Mouse (Mus musculus) lung, embryonic 16.5 days (tissue): ENCODE results near the gene Vwa7. TPM values are rescaled to one million over a fixed set of nuclear protein-coding genes. Genes with fewer than 3 reads are reported as not detected.

Source experiments
- ATAC-seq: fragments of 200-750 bp; cut with Nextera tagmentation; 2 replicates; pipeline ENCODE4 v1.8.0; 2017; ENCODE audit warnings: low read depth, mild to moderate bottlenecking, moderate library complexity
- H3K27ac ChIP-seq: fragments of 300-500 bp; sonication (generic); 2 replicates; pipeline ENCODE4 v1.5.1; 2014; ENCODE audit warnings: mild to moderate bottlenecking, control low read depth, low read length
- H3K27me3 ChIP-seq: fragments of 300-500 bp; sonication (generic); 2 replicates; pipeline ENCODE4 v1.6.1; 2014; ENCODE audit warnings: low read depth, low read length, mixed read lengths; ENCODE audit not compliant: control insufficient read depth, insufficient read depth
- H3K36me3 ChIP-seq: fragments of 300-500 bp; sonication (generic); 2 replicates; pipeline ENCODE4 v1.6.1; 2014; ENCODE audit warnings: low read length; ENCODE audit not compliant: control insufficient read depth, insufficient read depth
- H3K4me1 ChIP-seq: fragments of 300-500 bp; sonication (generic); replicated peaks from 2 replicates; pipeline ENCODE4 v1.6.1; 2014; ENCODE audit warnings: low read length, mixed read lengths; ENCODE audit not compliant: control insufficient read depth, insufficient read depth
- H3K4me2 ChIP-seq: fragments of 300-500 bp; sonication (generic); 2 replicates; pipeline ENCODE4 v1.6.1; 2014; ENCODE audit warnings: low read depth, low read length, control low read depth
- H3K4me3 ChIP-seq: fragments of 300-500 bp; sonication (generic); 2 replicates; pipeline ENCODE4 v1.5.1; 2014; ENCODE audit warnings: mild to moderate bottlenecking, low read length, control low read depth
- H3K9ac ChIP-seq: fragments of 300-500 bp; sonication (generic); 2 replicates; pipeline ENCODE4 v1.6.1; 2014; ENCODE audit warnings: low read length, control low read depth
- H3K9me3 ChIP-seq: fragments of 300-500 bp; sonication (generic); 2 replicates; pipeline ENCODE4 v1.6.1; 2016; ENCODE audit warnings: low read length; ENCODE audit not compliant: control insufficient read depth
- WGBS: fragments of 180-500 bp; shearing (Covaris S2); extraction: QIAGEN DNeasy Blood & Tissue Kit; methylation state at CpG from one replicate; pipeline ENCODE4 v1.1.7; 2014; 5-methylcytosine and 5-hydroxymethylcytosine counted together
- polyA plus RNA-seq: library from polyadenylated mRNA; unstranded; fragments of >200 nt; fragmentation: Nextera tagmentation; extraction: Ambion mirVana; gene quantifications from 2 replicates; pipeline ENCODE4 v1.2.1, GENCODE M21; 2015

The Vwa7 gene
- polyA plus RNA-seq, 1 experiment from 2014 or later, result 0.14 TPM

GRCm38 (mm10) chr17:35064951-35065947 lies 48.9 kb downstream of the Vwa7 start, which contains the start of gene Ly6g6c:
Gene Ly6g6c (plus strand): TSS chr17:35065388.
- Histone ChIP-seq H3K4me1 (peaks cover 31% of the 10 kb centered on the region), H3K9ac (peak within 1 kb of the TSS; percentile 61), H3K4me2 (peak within 1 kb of the TSS; percentile 70), H3K4me3 (peak within 1 kb of the TSS; percentile 43), H3K36me3 (peaks cover 22% of the 10 kb centered on the region), H3K27ac (peak within 1 kb of the TSS; percentile 94), H3K9me3 (no peaks in the 10 kb centered on the region), H3K27me3 (no peaks in the 10 kb centered on the region)
- WGBS, result 2% methylated on average over 48 of the region's 48 CpGs
- ATAC-seq, result peak; percentile 88

- Histone ChIP-seq H3K9ac (peak within 1 kb of the TSS; percentile 61), H3K4me2 (peak within 1 kb of the TSS; percentile 70), H3K27me3 (no peaks in the 10 kb centered on the region), H3K36me3 (peaks cover 18% of the 10 kb centered on the region), H3K4me1 (peaks cover 24% of the 10 kb centered on the region), H3K27ac (peak within 1 kb of the TSS; percentile 94), H3K9me3 (no peaks in the 10 kb centered on the region), H3K4me3 (peak within 1 kb of the TSS; percentile 43)
- 43% methylated on average over 10 of the region's 10 CpGs for WGBS
- ATAC-seq, result no peak
Observed at GRCm38 (mm10) chr17:35066084-35066483, 49.7 kb downstream of the Vwa7 start, which contains the start of gene Mpig6b. Gene Mpig6b (minus strand): TSS chr17:35066184.

- Histone ChIP-seq H3K4me2 (no peak overlapping the region), H3K9me3 (no peaks in the 10 kb centered on the region), H3K4me1 (peaks cover 22% of the 10 kb centered on the region), H3K36me3 (no peaks in the 10 kb centered on the region), H3K4me3 (no peak overlapping the region), H3K9ac (0 out of 2 replicates have a peak overlapping the region, but pooled peaks have one; percentile 25), H3K27ac (no peak overlapping the region; the same call in 1 of the 2 replicates), H3K27me3 (no peaks in the 10 kb centered on the region)
- WGBS, result 58% methylated on average over 17 of the region's 17 CpGs
- ATAC-seq, result no peak
Observed at GRCm38 (mm10) chr17:35068213-35068914, 52.0 kb downstream of the Vwa7 start.

GRCm38 (mm10) chr17:35070556-35071229 lies 54.3 kb downstream of the Vwa7 start:
- H3K27ac ChIP-seq, result peak overlapping the region; percentile 83
- peaks cover 5% of the 10 kb centered on the region for H3K4me1 ChIP-seq
- no peak overlapping the region for H3K9ac ChIP-seq
- 36% methylated on average over 6 of the region's 6 CpGs for WGBS
- no peaks in the 10 kb centered on the region for H3K9me3 ChIP-seq
- ATAC-seq, result peak; percentile 66
- no peaks in the 10 kb centered on the region for H3K36me3 ChIP-seq
- no peak overlapping the region for H3K4me2 ChIP-seq
- no peak overlapping the region for H3K4me3 ChIP-seq
- H3K27me3 ChIP-seq, result no peaks in the 10 kb centered on the region

GRCm38 (mm10) chr17:35071454-35071853 lies 55.1 kb downstream of the Vwa7 start:
- Histone ChIP-seq H3K9me3 (no peaks in the 10 kb centered on the region), H3K27ac (no peak overlapping the region), H3K4me2 (no peak overlapping the region), H3K27me3 (no peaks in the 10 kb centered on the region), H3K4me3 (no peak overlapping the region), H3K9ac (no peak overlapping the region), H3K36me3 (no peaks in the 10 kb centered on the region), H3K4me1 (no peaks in the 10 kb centered on the region; the same call in 1 of the 2 replicates)
- 65% methylated on average over 9 of the region's 9 CpGs for WGBS
- no peak for ATAC-seq

GRCm38 (mm10) chr17:35074097-35074496 lies 57.7 kb downstream of the Vwa7 start:
- no peak overlapping the region for H3K27ac ChIP-seq
- no peak overlapping the region for H3K4me2 ChIP-seq
- no peaks in the 10 kb centered on the region for H3K9me3 ChIP-seq
- no peak overlapping the region for H3K4me3 ChIP-seq
- no peak for ATAC-seq
- no peak overlapping the region for H3K9ac ChIP-seq
- peaks cover 7% of the 10 kb centered on the region; the same call in 1 of the 2 replicates for H3K4me1 ChIP-seq
- WGBS, result 50% methylated on average over 17 of the region's 17 CpGs
- H3K36me3 ChIP-seq, result no peaks in the 10 kb centered on the region
- peaks cover 2% of the 10 kb centered on the region; the same call in 1 of the 2 replicates for H3K27me3 ChIP-seq

Other genes starting within 250 kb of the Vwa7 start
- not detected in 2 replicates for gene Cyp21a1, start 212.0 kb upstream of the Vwa7 start, polyA plus RNA-seq
- gene Stk19, start 179.6 kb upstream of the Vwa7 start, polyA plus RNA-seq, result 30.7 and 31.2 TPM in 2 replicates
- gene Dxo, start 179.6 kb upstream of the Vwa7 start, polyA plus RNA-seq, result 61.4 and 65.0 TPM in 2 replicates
- gene Skiv2l, start 166.4 kb upstream of the Vwa7 start, polyA plus RNA-seq, result 47.8 and 49.9 TPM in 2 replicates
- 94.4 and 96.0 TPM in 2 replicates for gene Nelfe, start 166.2 kb upstream of the Vwa7 start, polyA plus RNA-seq
- 1.8 and 7.3 TPM in 2 replicates for gene Cfb, start 154.1 kb upstream of the Vwa7 start, polyA plus RNA-seq
- 2.3 and 2.5 TPM in 2 replicates for gene Zbtb12, start 137.1 kb upstream of the Vwa7 start, polyA plus RNA-seq
- gene Gm20547, start 134.5 kb upstream of the Vwa7 start, polyA plus RNA-seq, result not detected in 2 replicates
- gene C2, start 118.3 kb upstream of the Vwa7 start, polyA plus RNA-seq, result 3.2 and 4.8 TPM in 2 replicates
- gene Ehmt2, start 118.1 kb upstream of the Vwa7 start, polyA plus RNA-seq, result 58.2 and 62.2 TPM in 2 replicates
- gene Slc44a4, start 102.1 kb upstream of the Vwa7 start, polyA plus RNA-seq, result 1.5 and 1.9 TPM in 2 replicates
- gene Neu1, start 85.3 kb upstream of the Vwa7 start, polyA plus RNA-seq, result 19.0 and 20.4 TPM in 2 replicates
- 0.10 and 0.19 TPM in 2 replicates for gene Hspa1b, start 57.3 kb upstream of the Vwa7 start, polyA plus RNA-seq
- 1.2 TPM in 1 of 2 replicates, not detected in the other for gene Gm20481, start 46.7 kb upstream of the Vwa7 start, polyA plus RNA-seq
- 4.4 and 4.8 TPM in 2 replicates for gene Hspa1a, start 44.4 kb upstream of the Vwa7 start, polyA plus RNA-seq
- 0.55 and 0.65 TPM in 2 replicates for gene Hspa1l, start 43.9 kb upstream of the Vwa7 start, polyA plus RNA-seq
- 178 and 189 TPM in 2 replicates for gene Lsm2, start 34.7 kb upstream of the Vwa7 start, polyA plus RNA-seq
- gene Vars, start 15.6 kb upstream of the Vwa7 start, polyA plus RNA-seq, result 88.0 and 96.2 TPM in 2 replicates
- 4.3 and 4.6 TPM in 2 replicates for gene Sapcd1, start 11.4 kb downstream of the Vwa7 start, polyA plus RNA-seq
- 4.7 and 4.9 TPM in 2 replicates for gene Msh5, start 30.2 kb downstream of the Vwa7 start, polyA plus RNA-seq
- 298 and 322 TPM in 2 replicates for gene Clic1, start 33.4 kb downstream of the Vwa7 start, polyA plus RNA-seq
- gene Ddah2, start 42.5 kb downstream of the Vwa7 start, polyA plus RNA-seq, result 305 and 309 TPM in 2 replicates
- 0.53 and 0.97 TPM in 2 replicates for gene Ly6g6c, start 48.8 kb downstream of the Vwa7 start, polyA plus RNA-seq
- gene Mpig6b, start 49.6 kb downstream of the Vwa7 start, polyA plus RNA-seq, result 1.1 and 1.2 TPM in 2 replicates
- gene Ly6g6e, start 60.3 kb downstream of the Vwa7 start, polyA plus RNA-seq, result 1.8 and 2.3 TPM in 2 replicates
- 7.0 and 9.0 TPM in 2 replicates for gene Ly6g6d, start 61.5 kb downstream of the Vwa7 start, polyA plus RNA-seq
- 0.31 and 0.79 TPM in 2 replicates for gene Ly6g6f, start 69.0 kb downstream of the Vwa7 start, polyA plus RNA-seq
- gene Abhd16a, start 72.7 kb downstream of the Vwa7 start, polyA plus RNA-seq, result 98.3 and 100 TPM in 2 replicates
- gene Ly6g5c, start 91.7 kb downstream of the Vwa7 start, polyA plus RNA-seq, result not detected in 2 replicates
- gene Ly6g5b, start 98.8 kb downstream of the Vwa7 start, polyA plus RNA-seq, result 0.60 and 1.1 TPM in 2 replicates
- 18.3 and 19.7 TPM in 2 replicates for gene Gpank1, start 104.9 kb downstream of the Vwa7 start, polyA plus RNA-seq
- gene Csnk2b, start 105.5 kb downstream of the Vwa7 start, polyA plus RNA-seq, result 242 and 248 TPM in 2 replicates
- gene D17H6S53E, start 109.8 kb downstream of the Vwa7 start, polyA plus RNA-seq, result 9.7 and 10.4 TPM in 2 replicates
- gene Apom, start 115.5 kb downstream of the Vwa7 start, polyA plus RNA-seq, result 1.4 and 13.6 TPM in 2 replicates
- gene Bag6, start 118.6 kb downstream of the Vwa7 start, polyA plus RNA-seq, result 46.3 and 54.9 TPM in 2 replicates
- gene Prrc2a, start 148.3 kb downstream of the Vwa7 start, polyA plus RNA-seq, result 151 and 167 TPM in 2 replicates
- 7.3 and 8.0 TPM in 2 replicates for gene Aif1, start 159.5 kb downstream of the Vwa7 start, polyA plus RNA-seq
- 11.3 and 12.4 TPM in 2 replicates for gene Lst1, start 171.9 kb downstream of the Vwa7 start, polyA plus RNA-seq
- 1.0 and 1.5 TPM in 2 replicates for gene Ltb, start 177.9 kb downstream of the Vwa7 start, polyA plus RNA-seq
- gene Tnf, start 185.4 kb downstream of the Vwa7 start, polyA plus RNA-seq, result 0.09 and 0.24 TPM in 2 replicates
- gene Lta, start 188.8 kb downstream of the Vwa7 start, polyA plus RNA-seq, result 0.30 TPM in 1 of 2 replicates, not detected in the other
- 1.2 TPM in 1 of 2 replicates, not detected in the other for gene Gm16181, start 204.3 kb downstream of the Vwa7 start, polyA plus RNA-seq
- 4.9 and 5.9 TPM in 2 replicates for gene Atp6v1g2, start 217.1 kb downstream of the Vwa7 start, polyA plus RNA-seq
- 10.0 and 11.0 TPM in 2 replicates for gene Nfkbil1, start 219.2 kb downstream of the Vwa7 start, polyA plus RNA-seq
- gene Ddx39b, start 225.2 kb downstream of the Vwa7 start, polyA plus RNA-seq, result 437 and 448 TPM in 2 replicates
- gene H2-D1, start 246.2 kb downstream of the Vwa7 start, polyA plus RNA-seq, result 141 and 161 TPM in 2 replicates